Mouse (Mus musculus) layer of hippocampus, postnatal 36 days (tissue): ENCODE measurements around the gene Gm49601. TPM values are rescaled to one million over a fixed set of nuclear protein-coding genes. Genes with fewer than 3 reads are reported as not detected.

Experiments used
- DNase-seq, 2 experiments: peaks; one replicate each; pipeline ENCODE4 v3.0.0; 2022
- total RNA-seq, 2 experiments: library from RNA; stranded (reverse); gene quantifications; 2 replicates each; pipeline ENCODE4 v1.2.3; 2021

Gene Gm49601
- total RNA-seq, 2 experiments from 2014 or later, result 172 to 185 TPM

- peak; percentile 67 to 71 for DNase-seq
These were observed 3.4 kb upstream of the Gm49601 start, which contains the start of gene Sept5 for GRCm38 (mm10) chr16:18629390-18630231. TSS of gene Sept5 (minus strand) at chr16:18629954.

- no peak for DNase-seq
These were observed 2.7 kb upstream of the Gm49601 start for GRCm38 (mm10) chr16:18628948-18629340.

DNA sequence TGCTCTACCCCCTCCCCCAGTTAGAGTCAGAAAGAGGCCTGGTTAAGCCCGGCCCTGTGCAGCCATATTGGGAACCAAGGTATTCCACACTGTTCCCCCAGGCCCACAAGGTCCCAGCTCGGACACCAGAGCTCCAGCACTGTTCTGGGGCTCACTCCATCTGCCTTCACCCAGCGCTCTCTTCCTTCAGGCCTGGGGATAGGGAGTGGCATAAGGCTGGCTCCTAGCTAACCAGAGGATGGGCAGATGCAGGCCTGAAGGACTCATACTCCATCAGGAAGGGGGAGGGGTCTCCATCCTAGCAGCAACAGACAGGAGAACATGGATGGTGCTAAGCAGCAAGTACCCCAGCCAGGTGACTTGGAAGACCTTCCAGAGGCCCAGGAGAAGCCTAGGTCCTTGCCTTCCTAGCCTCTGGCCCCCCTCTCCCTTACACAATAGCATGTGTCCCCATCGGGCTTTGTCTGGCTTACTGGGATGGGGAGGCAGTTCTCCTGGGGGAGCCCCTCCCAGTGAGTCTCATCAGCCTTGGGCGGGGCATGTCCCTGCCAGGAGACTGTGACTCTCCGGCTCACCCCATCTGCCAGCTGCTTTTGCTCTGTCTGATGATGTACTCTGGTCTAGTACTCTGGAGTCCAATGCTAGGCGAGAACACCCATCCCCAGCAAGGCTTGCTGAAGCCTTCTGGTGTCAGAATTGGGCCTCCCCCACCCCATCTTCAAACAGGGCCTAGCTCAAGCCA lies 2.1 kb upstream of the Gm49601 start:
- no peak for DNase-seq

DNA sequence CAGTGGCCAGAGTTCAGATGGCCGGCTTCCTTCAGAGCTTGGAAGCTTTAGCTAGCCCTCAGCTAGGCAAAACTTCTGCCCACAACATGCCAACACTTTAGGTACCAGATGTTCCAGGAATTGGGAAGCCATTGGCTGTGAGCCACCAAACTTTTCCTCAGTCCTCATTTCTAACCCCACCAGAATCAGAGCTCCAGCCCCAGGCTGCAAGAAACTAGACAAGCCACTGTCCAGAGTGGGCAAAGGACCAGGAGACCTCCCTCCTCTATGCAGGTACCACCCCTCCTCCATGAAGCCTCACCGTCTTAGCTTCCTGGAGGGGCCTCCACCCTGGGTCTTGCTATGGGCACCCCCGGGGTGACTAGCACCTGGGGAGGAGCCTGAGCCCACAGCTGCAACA lies 936 bp upstream of the Gm49601 start:
- no peak for DNase-seq

DNA sequence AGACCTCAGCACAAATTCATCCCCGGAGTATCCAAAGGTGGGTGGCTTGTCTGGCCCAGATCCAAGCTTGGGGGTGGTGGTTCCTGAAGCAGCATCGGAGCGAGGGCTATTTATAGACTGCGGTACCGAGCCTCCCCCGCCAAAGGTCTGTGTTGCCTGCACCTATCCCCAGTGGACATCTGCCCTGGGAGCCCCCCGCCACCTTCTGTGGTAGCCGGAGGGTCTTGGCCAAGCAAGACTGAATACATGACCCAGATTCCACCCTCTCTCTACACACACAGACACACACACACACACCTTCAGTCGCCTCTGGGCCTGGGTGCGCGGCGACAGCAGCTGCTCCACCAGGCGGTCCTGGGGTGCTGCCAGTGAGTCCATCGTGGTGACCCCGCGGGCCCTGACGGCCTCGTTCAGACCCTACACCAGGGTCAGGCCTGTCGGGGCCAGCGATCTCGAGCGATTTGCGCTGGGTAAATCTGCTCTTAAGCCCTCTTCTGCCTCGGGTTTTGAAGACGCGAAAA lies 376 bp downstream of the Gm49601 start:
- peak in 1 of 2 experiments; percentile 65 for DNase-seq

DNA sequence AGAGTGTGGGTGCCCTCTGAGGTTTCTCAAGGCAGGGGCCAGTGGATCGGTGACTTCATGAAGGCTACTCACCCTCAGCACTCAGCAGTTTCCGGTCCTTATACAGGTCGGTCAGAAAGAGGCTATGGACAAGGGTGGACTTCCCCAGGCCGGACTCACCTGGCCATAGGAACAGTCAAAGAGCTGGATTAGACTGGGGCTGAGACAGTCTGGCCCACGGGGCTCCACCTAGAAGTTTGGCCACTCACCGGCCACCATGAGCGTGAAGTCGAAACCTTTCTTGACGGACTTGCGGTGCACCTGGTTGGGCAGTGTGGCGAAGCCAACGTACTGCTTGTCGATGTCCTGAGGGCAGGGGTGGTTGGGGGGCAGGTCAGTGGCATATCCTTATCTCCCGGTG lies 1.1 kb downstream of the Gm49601 start:
- no peak for DNase-seq

DNA sequence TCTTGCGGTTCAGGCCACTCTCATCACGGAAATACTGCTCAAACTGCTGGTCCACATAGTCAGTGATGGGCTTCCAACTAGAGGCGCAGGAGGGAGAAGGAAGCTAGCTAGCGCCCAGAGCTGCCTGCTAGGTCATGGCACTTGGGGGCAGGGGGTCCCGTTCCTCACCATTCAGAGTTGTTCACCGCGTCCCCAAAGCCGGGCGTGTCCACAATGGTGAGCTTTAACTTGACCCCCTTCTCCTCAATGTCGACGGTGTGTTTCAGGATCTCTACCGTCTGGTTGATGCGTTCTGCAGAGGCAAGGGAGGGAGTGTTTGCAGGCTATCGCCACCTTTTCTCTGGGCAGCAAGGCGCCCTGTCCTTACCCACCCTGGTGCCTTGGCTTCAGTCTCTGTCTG lies 1.6 kb downstream of the Gm49601 start:
- no peak for DNase-seq

GRCm38 (mm10) chr16:18623751-18624540 lies 2.3 kb downstream of the Gm49601 start:
- DNase-seq, result no peak

- no peak for DNase-seq
These were observed 3.1 kb downstream of the Gm49601 start for GRCm38 (mm10) chr16:18622916-18623750.

- no peak for DNase-seq
These were observed 4.2 kb downstream of the Gm49601 start, which contains the start of gene Gp1bb for GRCm38 (mm10) chr16:18622019-18622418. TSS of gene Gp1bb (minus strand) at chr16:18622403.

GRCm38 (mm10) chr16:18621362-18622001 lies 4.7 kb downstream of the Gm49601 start:
- peak in 1 of 2 experiments; percentile 43 for DNase-seq

GRCm38 (mm10) chr16:18620601-18621361 lies 5.4 kb downstream of the Gm49601 start:
- peak in 1 of 2 experiments; percentile 58 for DNase-seq

GRCm38 (mm10) chr16:18620201-18620600 lies 6.0 kb downstream of the Gm49601 start:
- DNase-seq, result peak in 1 of 2 experiments; percentile 39

- DNase-seq, result no peak
These were observed 7.1 kb downstream of the Gm49601 start for GRCm38 (mm10) chr16:18619110-18619509.

DNA sequence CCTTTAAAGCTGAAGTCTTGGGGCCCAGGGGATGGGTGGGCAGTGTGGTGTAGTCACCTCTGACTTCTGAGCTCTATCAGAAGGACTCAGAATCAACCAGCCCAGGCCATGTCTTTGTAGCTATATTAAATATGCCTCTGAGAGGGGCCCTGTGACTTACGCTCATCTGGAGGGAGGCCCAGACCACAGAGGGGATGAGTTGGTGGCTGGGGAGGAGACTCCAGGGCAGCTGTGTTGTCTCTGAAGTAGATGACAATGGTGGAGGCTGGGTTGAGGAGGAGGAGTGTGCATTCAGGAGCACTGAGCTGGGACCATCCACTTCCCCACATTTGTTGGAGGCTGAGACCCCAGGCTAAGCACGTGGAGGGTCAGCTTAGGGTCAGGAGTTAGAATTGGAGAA lies 7.9 kb downstream of the Gm49601 start:
- no peak for DNase-seq

DNA sequence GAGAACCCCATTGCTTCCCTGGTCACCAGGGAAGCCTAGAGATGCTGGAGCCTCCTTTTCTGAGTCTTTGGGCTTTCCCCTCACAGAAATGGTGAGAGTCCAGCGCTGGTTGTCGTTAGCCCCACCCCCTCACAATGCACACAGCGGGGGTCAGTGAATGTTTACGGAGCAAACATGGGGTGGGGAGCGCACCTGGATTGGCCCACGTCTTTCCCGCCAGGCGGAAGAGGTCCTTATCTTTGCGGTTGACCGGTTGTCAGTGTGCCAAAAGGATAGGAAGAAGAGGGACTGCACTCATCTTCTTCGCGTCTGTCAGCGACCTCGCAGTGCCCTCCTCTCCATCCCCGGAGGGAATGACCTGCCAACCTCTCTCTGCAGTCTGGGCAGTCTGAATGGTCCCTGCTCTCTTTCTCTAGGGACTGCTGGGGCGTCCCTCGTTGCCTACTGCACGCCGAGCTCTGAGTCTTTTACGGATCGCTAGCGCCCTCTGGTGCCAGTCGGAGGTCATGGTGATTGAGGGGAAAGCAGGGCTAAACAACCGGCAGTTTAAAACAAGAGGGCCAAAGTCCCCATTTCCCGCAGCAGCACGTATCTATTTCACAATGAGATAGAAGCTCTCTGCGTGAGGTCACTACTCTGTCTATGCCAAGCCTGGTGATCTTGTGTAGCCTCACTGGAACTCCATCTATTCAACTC lies 8.7 kb downstream of the Gm49601 start:
- DNase-seq, result peak; percentile 90 to 93

- DNase-seq, result no peak
These were observed 12.9 kb downstream of the Gm49601 start for GRCm38 (mm10) chr16:18613301-18613700.

DNA sequence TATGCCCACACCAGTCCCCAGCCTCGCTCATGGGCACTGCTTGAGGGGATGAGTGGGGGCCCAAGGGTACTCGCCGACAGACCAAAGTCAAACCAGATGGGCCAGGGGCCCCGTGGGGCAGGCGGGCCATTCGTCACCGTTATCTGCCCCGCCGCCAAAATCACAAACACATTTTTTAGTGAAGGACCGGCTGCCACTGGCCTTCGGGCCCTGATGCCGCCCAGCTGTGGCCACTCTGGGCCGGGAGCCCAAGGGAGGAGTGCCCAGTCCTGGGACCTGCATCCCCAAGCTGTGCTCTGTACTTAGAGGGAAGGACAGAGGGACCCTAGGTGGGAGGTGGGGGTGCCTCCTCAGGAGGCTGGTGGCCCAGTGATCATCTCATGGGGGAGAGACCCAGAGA lies 14.5 kb downstream of the Gm49601 start:
- DNase-seq, result no peak

DNA sequence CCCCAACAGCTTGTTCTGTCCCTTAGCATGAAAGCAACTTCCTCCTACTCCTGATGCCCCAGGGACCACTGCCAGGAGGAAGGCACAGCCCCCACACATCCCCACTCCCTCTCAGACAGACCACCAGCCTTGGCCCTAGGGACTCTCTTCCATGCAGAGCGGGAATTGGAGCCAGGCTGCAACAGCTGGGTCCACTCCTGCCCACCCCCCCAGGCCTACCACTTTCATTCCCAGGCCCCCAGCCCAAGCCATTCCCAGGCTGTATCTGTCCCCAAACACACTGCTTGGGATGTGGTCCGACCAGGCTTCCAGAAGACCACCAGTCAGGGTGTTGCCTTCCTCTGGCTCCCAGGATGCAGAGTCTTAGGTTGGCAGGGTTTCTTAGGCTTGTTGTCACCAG lies 17.1 kb downstream of the Gm49601 start:
- DNase-seq, result no peak

DNA sequence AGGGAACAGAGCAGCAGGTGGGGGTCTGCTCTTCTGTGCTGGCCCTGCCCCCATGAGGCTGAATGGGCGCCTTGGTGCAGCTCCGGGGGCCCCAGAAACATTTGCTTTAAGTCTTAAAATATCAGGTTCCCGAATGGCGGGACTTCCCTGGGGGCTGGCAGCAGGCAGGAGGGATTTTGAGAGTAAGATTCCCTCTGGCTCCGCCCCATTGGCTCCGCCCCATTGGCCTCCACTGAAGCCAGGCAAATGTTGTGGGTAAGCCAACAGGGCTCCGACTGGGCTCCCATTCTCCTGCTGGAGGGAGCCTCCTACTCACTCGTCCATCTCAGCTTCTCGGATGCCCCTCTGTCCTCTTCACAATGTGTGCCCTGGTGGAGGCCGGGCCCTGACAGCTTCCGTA lies 18.0 kb downstream of the Gm49601 start:
- DNase-seq, result no peak
